Mouse (Mus musculus) embryonic facial prominence, embryonic 11.5 days (tissue): Measurements from ENCODE around the gene Smtn. TPM values are rescaled to one million over a fixed set of nuclear protein-coding genes. Genes with fewer than 3 reads are reported as not detected.
A peak's percentile ranks its signal among the peaks of the same experiment; 100 is the strongest.

Experiments
- ATAC-seq: fragments of 200-750 bp; cut with Nextera tagmentation; replicated peaks from 2 replicates; pipeline ENCODE4 v1.8.0; 2017; ENCODE audit warnings: low read depth; ENCODE audit not compliant: insufficient number of reproducible peaks, low FRiP score, low TSS enrichment
- DNase-seq: peaks from one replicate; pipeline ENCODE4 v3.0.0-alpha.2; 2015; ENCODE audit warnings: low spot score
- H3K27ac ChIP-seq: fragments of 300-500 bp; sonication (generic); replicated peaks from 2 replicates; pipeline ENCODE4 v1.5.1; 2014; ENCODE audit warnings: mild to moderate bottlenecking, low read depth, low read length, control low read depth
- H3K27me3 ChIP-seq: fragments of 300-500 bp; sonication (generic); 2 replicates; pipeline ENCODE4 v1.6.1; 2014; ENCODE audit warnings: mild to moderate bottlenecking, low read length, moderate library complexity, mixed read lengths; ENCODE audit not compliant: control insufficient read depth, insufficient read depth
- H3K36me3 ChIP-seq: fragments of 300-500 bp; sonication (generic); replicated peaks from 2 replicates; pipeline ENCODE4 v1.6.1; 2014; ENCODE audit warnings: low read depth, mild to moderate bottlenecking, low read length, moderate library complexity, mixed read lengths; ENCODE audit not compliant: control insufficient read depth, insufficient read depth
- H3K4me1 ChIP-seq: fragments of 300-500 bp; sonication (generic); 2 replicates; pipeline ENCODE4 v1.6.1; 2014; ENCODE audit warnings: low read length, mixed read lengths; ENCODE audit not compliant: control insufficient read depth, insufficient read depth
- H3K4me2 ChIP-seq: fragments of 300-500 bp; sonication (generic); 2 replicates; pipeline ENCODE4 v1.6.1; 2014; ENCODE audit warnings: low read depth, mild to moderate bottlenecking, control low read depth, low read length, moderate library complexity
- H3K4me3 ChIP-seq: fragments of 300-500 bp; sonication (generic); 2 replicates; pipeline ENCODE4 v1.5.1; 2014; ENCODE audit warnings: low read depth, low read length, control low read depth
- H3K9ac ChIP-seq: fragments of 300-500 bp; sonication (generic); replicated peaks from 2 replicates; pipeline ENCODE4 v1.6.1; 2014; ENCODE audit warnings: mild to moderate bottlenecking, control low read depth, low read length
- H3K9me3 ChIP-seq: fragments of 300-500 bp; sonication (generic); replicated peaks from 2 replicates; pipeline ENCODE4 v1.6.1; 2016; ENCODE audit warnings: mild to moderate bottlenecking, low read length, inconsistent platforms, mixed read lengths; ENCODE audit not compliant: control insufficient read depth
- WGBS: fragments of 180-500 bp; shearing (Covaris S2); extraction: QIAGEN DNeasy Blood & Tissue Kit; methylation state at CpG from one replicate; pipeline ENCODE4 v1.1.7; 2014; 5-methylcytosine and 5-hydroxymethylcytosine counted together
- polyA plus RNA-seq: library from polyadenylated mRNA; unstranded; fragments of >200 nt; fragmentation: Nextera tagmentation; extraction: Ambion mirVana; gene quantifications from 2 replicates; pipeline ENCODE4 v1.2.1, GENCODE M21; 2014

Smtn gene
- polyA plus RNA-seq, 1 experiment from 2014 or later = 30.7 TPM

GRCm38 (mm10) chr11:3496756-3497155 is 43.7 kb downstream of the Smtn start:
- Histone ChIP-seq H3K4me1 (no peaks in the 10 kb centered on the region), H3K4me2 (no peak overlapping the region), H3K27me3 (no peaks in the 10 kb centered on the region), H3K9me3 (no peaks in the 10 kb centered on the region), H3K4me3 (no peak overlapping the region), H3K27ac (no peak overlapping the region), H3K36me3 (no peaks in the 10 kb centered on the region), H3K9ac (no peak overlapping the region)
- DNase-seq (no peak), ATAC-seq (no peak)
- WGBS = 43% methylated on average over 5 of the region's 5 CpGs

DNA sequence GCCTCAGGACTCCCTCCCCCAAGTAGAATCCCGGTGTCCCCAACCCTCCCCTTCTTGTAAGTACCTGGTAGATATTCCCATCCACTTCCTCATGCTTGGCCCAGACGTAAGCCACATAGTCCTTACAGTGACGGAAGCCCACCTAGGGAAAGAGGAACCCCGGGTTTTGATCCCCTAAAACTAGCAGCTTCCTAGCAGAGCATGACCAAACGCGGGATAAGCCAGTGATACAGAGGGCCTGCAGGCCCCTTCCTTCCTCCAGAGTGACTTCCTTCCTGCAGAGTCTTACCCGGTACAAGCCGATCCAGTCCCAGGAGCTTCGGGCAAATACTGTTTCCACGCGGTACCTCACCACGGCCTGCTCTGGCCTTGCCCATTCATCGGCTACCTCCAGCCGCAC is 44.9 kb downstream of the Smtn start:
- H3K4me2 ChIP-seq = no peak overlapping the region
- no peak overlapping the region for H3K4me3 ChIP-seq
- H3K27me3 ChIP-seq = no peaks in the 10 kb centered on the region
- no peaks in the 10 kb centered on the region for H3K4me1 ChIP-seq
- DNase-seq = no peak
- H3K36me3 ChIP-seq = no peaks in the 10 kb centered on the region
- H3K27ac ChIP-seq = no peak overlapping the region
- ATAC-seq = no peak
- H3K9ac ChIP-seq = no peak overlapping the region
- WGBS = 87% methylated on average over 14 of the region's 14 CpGs
- H3K9me3 ChIP-seq = no peaks in the 10 kb centered on the region

DNA sequence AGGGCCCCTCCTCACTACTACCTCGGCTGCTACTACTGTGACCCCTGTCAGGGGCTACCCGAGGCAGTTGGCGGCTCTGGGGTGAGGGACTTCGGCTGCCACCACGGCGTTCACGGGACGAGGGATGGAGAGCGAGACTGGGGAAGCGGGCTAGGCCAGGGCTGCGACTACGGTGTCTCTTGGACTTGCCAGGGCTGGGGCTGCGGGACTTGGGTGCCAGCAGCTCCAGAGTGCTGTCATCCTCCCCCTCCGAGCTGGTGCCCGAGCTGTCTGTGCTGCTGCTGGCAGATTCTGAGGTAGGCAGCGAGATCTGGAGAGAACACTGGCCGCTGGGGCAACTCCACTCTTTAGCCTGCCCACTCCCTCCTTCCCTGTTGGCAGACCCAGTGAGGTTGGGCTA is 45.6 kb downstream of the Smtn start:
- Histone ChIP-seq H3K27ac (no peak overlapping the region), H3K27me3 (no peaks in the 10 kb centered on the region), H3K4me3 (no peak overlapping the region), H3K9ac (no peak overlapping the region), H3K4me2 (no peak overlapping the region), H3K4me1 (no peaks in the 10 kb centered on the region), H3K36me3 (no peaks in the 10 kb centered on the region), H3K9me3 (no peaks in the 10 kb centered on the region)
- 81% methylated on average over 17 of the region's 17 CpGs for WGBS
- ATAC-seq (no peak), DNase-seq (no peak)

DNA sequence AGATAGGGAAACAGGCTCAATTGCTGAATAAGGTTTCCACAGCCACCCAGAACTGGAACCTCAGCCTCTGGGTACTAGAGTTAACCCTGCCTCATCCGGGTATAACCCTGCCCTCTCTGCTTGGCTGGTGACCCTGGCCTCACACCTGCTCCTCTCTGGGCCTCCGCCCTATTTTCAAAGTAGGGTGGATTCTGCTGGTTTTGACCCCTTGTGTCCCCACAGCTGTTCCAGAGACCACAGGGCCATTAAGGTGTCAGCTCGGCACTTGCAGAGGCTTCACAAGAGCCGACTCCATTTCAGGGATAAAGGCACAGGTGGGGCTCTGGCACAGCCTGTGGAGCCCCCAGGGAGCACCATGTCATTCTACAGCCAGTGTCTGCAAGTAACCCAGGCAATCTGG is 47.7 kb downstream of the Smtn start:
- WGBS = 67% methylated on average over 4 of the region's 4 CpGs
- Histone ChIP-seq H3K27ac (no peak overlapping the region), H3K27me3 (no peaks in the 10 kb centered on the region), H3K4me1 (no peaks in the 10 kb centered on the region), H3K4me2 (no peak overlapping the region), H3K9me3 (no peaks in the 10 kb centered on the region), H3K36me3 (no peaks in the 10 kb centered on the region), H3K9ac (no peak overlapping the region), H3K4me3 (no peak overlapping the region)
- no peak for DNase-seq
- no peak for ATAC-seq

DNA sequence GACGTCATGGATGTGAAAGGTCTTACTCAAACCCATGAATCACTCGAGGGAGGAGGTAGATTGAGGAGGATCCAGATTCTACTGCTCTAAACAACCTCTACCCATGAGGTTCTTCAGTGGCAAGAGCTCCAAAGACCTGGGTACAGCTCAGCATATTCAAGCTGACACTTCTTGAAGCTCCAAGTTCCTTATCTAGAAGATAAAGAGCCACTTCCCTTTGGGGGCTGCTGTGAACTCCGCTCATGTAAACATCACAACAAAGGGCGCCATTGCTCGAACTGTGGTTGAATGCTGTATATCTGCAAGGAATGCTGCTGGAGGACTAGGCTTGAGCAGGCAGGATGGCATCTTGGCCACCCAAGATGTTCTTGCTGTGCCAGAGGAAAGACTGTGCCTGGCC is 51.4 kb downstream of the Smtn start:
- H3K4me2 ChIP-seq = no peak overlapping the region
- H3K27me3 ChIP-seq = no peaks in the 10 kb centered on the region
- DNase-seq = no peak
- H3K36me3 ChIP-seq = no peaks in the 10 kb centered on the region
- H3K4me3 ChIP-seq = no peak overlapping the region
- no peak overlapping the region for H3K9ac ChIP-seq
- H3K27ac ChIP-seq = no peak overlapping the region
- no peaks in the 10 kb centered on the region for H3K4me1 ChIP-seq
- WGBS = 86% methylated on average over 5 of the region's 5 CpGs
- ATAC-seq = no peak
- H3K9me3 ChIP-seq = no peaks in the 10 kb centered on the region

DNA sequence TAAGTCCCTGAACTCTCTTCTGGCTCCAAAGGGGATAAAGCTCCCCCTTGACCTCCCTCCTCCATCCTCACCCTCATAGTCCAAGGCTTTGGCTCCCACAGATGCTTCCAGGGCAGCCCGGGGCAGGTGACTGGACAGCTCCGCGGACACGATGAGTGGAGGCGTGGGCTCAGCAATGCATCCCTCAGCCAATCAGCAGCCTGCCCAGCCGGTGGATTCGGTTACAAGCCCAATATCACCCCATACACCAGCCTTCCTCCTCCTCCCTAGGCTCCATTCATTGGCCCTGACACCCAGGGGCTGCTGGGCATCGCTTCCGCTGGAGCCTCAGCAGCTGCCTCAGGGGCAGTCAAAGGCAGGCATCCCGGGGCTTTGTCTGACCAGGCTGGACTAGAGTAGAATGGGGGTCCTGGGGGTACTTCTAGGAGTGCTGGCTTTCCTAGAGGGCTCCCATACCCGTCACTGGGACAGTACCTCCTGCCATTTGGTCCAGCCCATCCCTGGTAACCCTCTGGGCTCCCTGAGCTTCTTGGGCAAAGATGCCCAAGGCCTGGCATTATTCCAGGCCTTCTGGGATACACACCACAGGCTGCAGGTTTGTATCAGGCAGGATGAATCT is 52.4 kb downstream of the Smtn start, which contains the start of gene Pla2g3:
Gene Pla2g3 (plus strand): TSS at position 333 of the 619 bp plus-strand sequence.
- Histone ChIP-seq H3K27ac (no peak within 1 kb of the TSS), H3K4me2 (no peak within 1 kb of the TSS), H3K9ac (peak within 1 kb of the TSS; percentile 18; the same call in 1 of the 2 replicates), H3K36me3 (no peaks in the 10 kb centered on the region), H3K4me1 (no peaks in the 10 kb centered on the region), H3K4me3 (no peak within 1 kb of the TSS), H3K9me3 (no peaks in the 10 kb centered on the region), H3K27me3 (no peaks in the 10 kb centered on the region)
- DNase-seq (peak; percentile 40), ATAC-seq (no peak)
- WGBS = 25% methylated on average over 11 of the region's 11 CpGs

GRCm38 (mm10) chr11:3486349-3486748 is 54.1 kb downstream of the Smtn start:
- Histone ChIP-seq H3K27ac (no peak overlapping the region), H3K27me3 (no peaks in the 10 kb centered on the region), H3K36me3 (no peaks in the 10 kb centered on the region), H3K9me3 (no peaks in the 10 kb centered on the region), H3K4me3 (no peak overlapping the region), H3K4me2 (no peak overlapping the region), H3K4me1 (no peaks in the 10 kb centered on the region), H3K9ac (no peak overlapping the region)
- WGBS = 74% methylated on average over 7 of the region's 7 CpGs
- no peak for DNase-seq
- ATAC-seq = no peak

DNA sequence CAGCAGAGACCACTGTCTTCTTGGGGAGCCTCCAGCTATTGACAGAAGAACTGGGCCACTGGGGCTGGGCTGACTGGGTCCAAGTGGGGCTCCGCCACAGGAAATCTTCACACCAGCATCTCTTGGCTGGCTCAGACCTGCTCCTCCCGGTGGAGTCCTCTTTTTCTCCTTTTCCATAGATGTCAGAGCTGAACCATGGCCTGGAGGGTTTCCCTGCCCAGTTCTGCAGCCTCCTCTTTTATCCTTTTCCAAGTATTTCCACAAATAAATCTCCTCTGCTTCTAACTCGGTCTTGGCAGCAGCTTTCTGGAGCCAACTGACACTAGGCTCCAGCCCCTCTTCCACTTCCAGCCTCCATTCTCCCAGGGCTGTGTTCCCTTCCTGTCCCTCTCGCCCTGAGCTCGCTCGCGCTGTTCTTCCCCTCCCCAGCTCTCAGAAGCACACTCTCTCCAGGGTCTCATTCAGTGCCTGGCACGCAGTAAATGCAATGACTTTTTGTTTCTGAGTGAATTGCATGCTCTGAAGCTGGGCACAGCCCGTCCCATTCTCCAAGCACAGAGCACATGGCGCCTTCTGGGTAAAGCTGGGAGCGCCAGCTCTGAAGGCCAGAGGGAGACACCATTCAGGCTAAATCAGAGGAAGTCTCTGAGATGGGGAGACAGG is 56.3 kb downstream of the Smtn start:
- no peaks in the 10 kb centered on the region for H3K4me1 ChIP-seq
- no peaks in the 10 kb centered on the region for H3K27me3 ChIP-seq
- no peak overlapping the region for H3K4me3 ChIP-seq
- H3K9ac ChIP-seq = no peak overlapping the region
- no peak for ATAC-seq
- WGBS = 62% methylated on average over 11 of the region's 11 CpGs
- DNase-seq = no peak
- H3K36me3 ChIP-seq = no peaks in the 10 kb centered on the region
- H3K4me2 ChIP-seq = no peak overlapping the region
- no peaks in the 10 kb centered on the region for H3K9me3 ChIP-seq
- no peak overlapping the region for H3K27ac ChIP-seq
